Mouse (Mus musculus) colon, adult 2 months (tissue): ENCODE data around the gene 2610001J05Rik. TPM values are rescaled to one million over a fixed set of nuclear protein-coding genes. Genes with fewer than 3 reads are reported as not detected.

Experiments used
- polyA plus RNA-seq: library from polyadenylated mRNA; depleted of rRNA; stranded (reverse); fragments of >200 nt; gene quantifications from 2 replicates; pipeline ENCODE4 v1.2.3, GENCODE M21; 2012; rRNA removed

2610001J05Rik gene
- 14.4 and 18.2 TPM in 2 replicates for polyA plus RNA-seq

GRCm38 (mm10) chr6:13870919-13871624, at the start of gene 2610001J05Rik:
Gene 2610001J05Rik, minus strand, starts transcription at chr6:13871518.

GRCm38 (mm10) chr6:13839345-13840054, 31.8 kb downstream of the 2610001J05Rik start, which contains the start of gene Gpr85:
Gene Gpr85, minus strand, starts transcription at chr6:13839942.

Other genes with a start within 250 kb of the 2610001J05Rik start
- gene Bmt2, start 193.6 kb downstream of the 2610001J05Rik start, polyA plus RNA-seq, result 3.0 and 3.6 TPM in 2 replicates
- gene Gpr85, start 31.6 kb downstream of the 2610001J05Rik start, polyA plus RNA-seq, result 0.55 and 0.96 TPM in 2 replicates